Mouse (Mus musculus) midbrain, postnatal 0 days (tissue): ENCODE results near the gene Cdc5l. TPM values are rescaled to one million over a fixed set of nuclear protein-coding genes. Genes with fewer than 3 reads are reported as not detected.

Experiments used
- ATAC-seq: fragments of 200-750 bp; cut with Nextera tagmentation; 2 replicates; pipeline ENCODE4 v1.8.0; 2017; ENCODE audit warnings: moderate number of reproducible peaks, mild to moderate bottlenecking, moderate TSS enrichment, moderate library complexity; ENCODE audit not compliant: low FRiP score
- DNase-seq: peaks from one replicate; pipeline ENCODE4 v3.0.0-alpha.2; 2015; ENCODE audit warnings: low spot score
- H3K27ac ChIP-seq: fragments of 300-500 bp; sonication (generic); 2 replicates; pipeline ENCODE4 v1.5.1; 2014; ENCODE audit warnings: low read depth, mild to moderate bottlenecking, low read length, mixed read lengths
- H3K27me3 ChIP-seq: fragments of 300-500 bp; sonication (generic); 2 replicates; pipeline ENCODE4 v1.6.1; 2014; ENCODE audit warnings: low read length, control low read depth, mixed read lengths; ENCODE audit not compliant: insufficient read depth
- H3K36me3 ChIP-seq: fragments of 300-500 bp; sonication (generic); 2 replicates; pipeline ENCODE4 v1.6.1; 2014; ENCODE audit warnings: low read length, control low read depth, mixed read lengths; ENCODE audit not compliant: insufficient read depth
- H3K4me1 ChIP-seq: fragments of 300-500 bp; sonication (generic); 2 replicates; pipeline ENCODE4 v1.6.1; 2014; ENCODE audit warnings: mild to moderate bottlenecking, control low read depth, antibody characterized with exemption, low read length, mixed read lengths; ENCODE audit not compliant: insufficient read depth
- H3K4me2 ChIP-seq: fragments of 300-500 bp; sonication (generic); 2 replicates; pipeline ENCODE4 v1.6.1; 2014; ENCODE audit warnings: low read depth, mild to moderate bottlenecking, low read length, mixed read lengths; ENCODE audit not compliant: poor library complexity, severe bottlenecking
- H3K4me3 ChIP-seq: fragments of 300-500 bp; sonication (generic); 2 replicates; pipeline ENCODE4 v1.5.1; 2014; ENCODE audit warnings: low read depth, mild to moderate bottlenecking, low read length, moderate library complexity
- H3K9ac ChIP-seq: fragments of 300-500 bp; sonication (generic); replicated peaks from 2 replicates; pipeline ENCODE4 v1.6.1; 2014; ENCODE audit warnings: mild to moderate bottlenecking, low read length, moderate library complexity, mixed read lengths; ENCODE audit not compliant: poor library complexity, severe bottlenecking
- H3K9me3 ChIP-seq: fragments of 300-500 bp; sonication (generic); 2 replicates; pipeline ENCODE4 v1.6.1; 2016; ENCODE audit warnings: low read length, control low read depth
- CTCF ChIP-seq: IDR thresholded peaks from 2 replicates; pipeline ENCODE4 v1.5.1; 2016; ENCODE audit warnings: antibody characterized with exemption, mild to moderate bottlenecking
- WGBS: fragments of 180-500 bp; shearing (Covaris S2); extraction: QIAGEN DNeasy Blood & Tissue Kit; methylation state at CpG from one replicate; pipeline ENCODE4 v1.1.7; 2014; 5-methylcytosine and 5-hydroxymethylcytosine counted together
- polyA plus RNA-seq: library from polyadenylated mRNA; unstranded; fragments of >200 nt; fragmentation: Nextera tagmentation; extraction: Ambion mirVana; gene quantifications from 2 replicates; pipeline ENCODE4 v1.2.1, GENCODE M21; 2015
- total RNA-seq: library from RNA; depleted of rRNA; stranded (reverse); fragments of >200 nt; gene quantifications from 2 replicates; pipeline ENCODE4 v1.2.3, GENCODE M21; 2014

Cdc5l gene
- total and polyA plus RNA-seq, 2 experiments from 2014 or later, result 36.7 to 57.9 TPM

DNA sequence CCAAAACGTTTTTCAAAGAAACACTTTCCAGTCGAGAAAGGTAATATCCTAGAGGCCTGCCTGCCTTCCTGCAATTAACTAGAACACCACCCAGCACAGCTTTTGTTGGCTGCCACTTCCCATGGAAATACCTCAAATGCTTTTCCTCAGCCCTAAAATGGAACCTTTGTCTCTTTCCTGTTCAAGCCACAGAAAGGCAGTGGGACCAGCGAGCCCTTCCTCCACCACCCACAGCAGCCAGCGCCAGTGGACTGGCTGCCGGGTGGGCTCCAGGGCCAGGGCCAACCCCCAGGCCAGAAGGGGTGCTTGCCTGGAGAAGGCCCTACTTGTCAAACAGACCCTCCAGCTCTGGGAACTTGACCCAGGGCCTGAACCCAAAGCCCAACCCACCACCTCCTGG is 56.2 kb downstream of the Cdc5l start:
- no peak overlapping the region for H3K4me3 ChIP-seq
- DNase-seq (no peak), ATAC-seq (no peak)
- TF ChIP-seq CTCF, result no peak
- H3K4me2 ChIP-seq, result no peak overlapping the region
- 55% methylated on average over 5 of the region's 5 CpGs for WGBS
- H3K9me3 ChIP-seq, result no peaks in the 10 kb centered on the region
- no peaks in the 10 kb centered on the region for H3K36me3 ChIP-seq
- no peak overlapping the region for H3K27ac ChIP-seq
- no peaks in the 10 kb centered on the region; the same call in 1 of the 2 replicates for H3K27me3 ChIP-seq
- H3K4me1 ChIP-seq, result no peaks in the 10 kb centered on the region
- H3K9ac ChIP-seq, result no peak overlapping the region

DNA sequence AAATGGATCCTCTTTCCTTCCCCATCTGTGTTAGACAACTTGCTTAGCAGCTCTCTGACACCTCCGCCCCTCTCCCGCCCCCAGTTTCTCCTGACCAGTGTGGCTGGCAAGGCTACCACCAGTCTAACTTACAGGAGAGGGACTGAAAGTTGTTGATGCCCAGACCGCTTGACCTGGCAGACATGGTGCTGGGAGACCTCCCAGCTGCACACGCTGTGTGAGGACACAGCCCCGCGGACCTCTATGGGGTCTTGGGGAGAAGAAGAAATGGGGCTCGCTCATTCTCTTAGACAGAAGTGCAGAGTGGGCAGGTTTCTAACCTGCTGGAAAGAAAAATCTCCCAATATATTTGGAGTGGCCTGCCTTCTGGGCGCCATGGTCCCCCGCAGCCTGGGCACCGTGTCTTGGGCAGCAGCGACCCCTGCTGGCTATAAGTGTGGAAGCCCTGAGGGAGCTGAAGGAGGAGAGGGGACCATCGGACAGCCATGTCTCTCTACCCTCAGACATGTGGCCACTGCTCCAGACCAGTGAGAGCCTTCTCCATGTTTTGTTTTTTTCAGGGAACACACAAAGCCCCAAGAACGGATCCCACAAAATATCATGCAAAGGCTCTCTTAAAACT is 59.4 kb downstream of the Cdc5l start:
- H3K9me3 ChIP-seq, result no peaks in the 10 kb centered on the region
- H3K4me1 ChIP-seq, result no peaks in the 10 kb centered on the region
- ATAC-seq (peak; percentile 87), DNase-seq (peak; percentile 77)
- H3K4me3 ChIP-seq, result no peak overlapping the region
- no peak overlapping the region for H3K27ac ChIP-seq
- peak; percentile 98 for TF ChIP-seq CTCF
- H3K27me3 ChIP-seq, result no peaks in the 10 kb centered on the region; the same call in 1 of the 2 replicates
- 26% methylated on average over 13 of the region's 13 CpGs for WGBS
- H3K9ac ChIP-seq, result no peak overlapping the region
- no peaks in the 10 kb centered on the region for H3K36me3 ChIP-seq
- 0 out of 2 replicates have a peak overlapping the region, but pooled peaks have one; percentile 4 for H3K4me2 ChIP-seq

DNA sequence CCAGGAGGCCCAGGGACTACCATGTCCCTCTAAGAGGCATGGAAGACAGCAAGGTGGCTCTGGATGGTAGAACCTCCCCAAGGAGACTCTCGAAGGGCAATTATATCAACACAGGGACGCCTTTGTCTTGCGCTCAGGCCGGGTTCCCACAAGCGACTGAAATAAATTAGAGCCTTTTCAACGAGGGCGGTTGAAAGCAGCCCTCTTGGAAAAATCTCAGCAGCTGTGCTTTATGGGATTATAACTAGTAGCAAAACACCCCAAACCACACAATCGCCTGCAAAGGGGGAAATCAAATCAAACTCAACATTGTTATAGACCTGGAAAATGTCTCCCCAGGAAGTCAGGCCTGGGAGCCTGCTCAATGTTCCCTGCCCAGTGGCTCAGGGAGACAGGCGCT is 62.5 kb downstream of the Cdc5l start:
- no peak for TF ChIP-seq CTCF
- no peak overlapping the region for H3K4me2 ChIP-seq
- H3K36me3 ChIP-seq, result no peaks in the 10 kb centered on the region
- no peak overlapping the region for H3K4me3 ChIP-seq
- ATAC-seq (no peak), DNase-seq (no peak)
- H3K4me1 ChIP-seq, result no peaks in the 10 kb centered on the region
- no peak overlapping the region for H3K27ac ChIP-seq
- no peak overlapping the region for H3K9ac ChIP-seq
- no peaks in the 10 kb centered on the region; the same call in 1 of the 2 replicates for H3K27me3 ChIP-seq
- 43% methylated on average over 9 of the region's 9 CpGs for WGBS
- no peaks in the 10 kb centered on the region for H3K9me3 ChIP-seq

DNA sequence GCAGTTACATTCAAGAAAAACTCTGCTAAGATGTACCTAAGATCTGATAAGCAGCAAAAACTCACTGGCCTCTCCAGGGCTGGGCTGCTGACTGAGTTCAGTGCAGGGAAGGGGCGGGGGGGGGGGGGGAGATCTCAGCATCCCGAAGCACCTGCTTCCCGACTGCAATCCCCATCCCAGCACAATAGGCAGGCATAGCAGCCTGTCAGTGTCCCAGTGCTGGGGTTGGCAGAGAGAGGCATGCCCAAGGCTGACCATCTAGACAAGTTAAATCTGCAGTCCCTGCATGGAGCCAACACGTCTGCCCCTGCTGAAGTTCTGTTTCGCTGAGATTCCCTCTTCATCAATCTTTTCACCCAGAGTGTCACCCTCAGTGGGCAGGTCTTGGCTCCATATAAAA is 63.0 kb downstream of the Cdc5l start:
- Histone ChIP-seq H3K36me3 (no peaks in the 10 kb centered on the region), H3K4me1 (no peaks in the 10 kb centered on the region), H3K27ac (no peak overlapping the region), H3K4me2 (no peak overlapping the region), H3K9me3 (no peaks in the 10 kb centered on the region), H3K4me3 (no peak overlapping the region), H3K9ac (no peak overlapping the region), H3K27me3 (no peaks in the 10 kb centered on the region; the same call in 1 of the 2 replicates)
- WGBS, result 31% methylated on average over 4 of the region's 5 CpGs
- peak; percentile 33 for DNase-seq
- TF ChIP-seq CTCF, result no peak
- ATAC-seq, result no peak

DNA sequence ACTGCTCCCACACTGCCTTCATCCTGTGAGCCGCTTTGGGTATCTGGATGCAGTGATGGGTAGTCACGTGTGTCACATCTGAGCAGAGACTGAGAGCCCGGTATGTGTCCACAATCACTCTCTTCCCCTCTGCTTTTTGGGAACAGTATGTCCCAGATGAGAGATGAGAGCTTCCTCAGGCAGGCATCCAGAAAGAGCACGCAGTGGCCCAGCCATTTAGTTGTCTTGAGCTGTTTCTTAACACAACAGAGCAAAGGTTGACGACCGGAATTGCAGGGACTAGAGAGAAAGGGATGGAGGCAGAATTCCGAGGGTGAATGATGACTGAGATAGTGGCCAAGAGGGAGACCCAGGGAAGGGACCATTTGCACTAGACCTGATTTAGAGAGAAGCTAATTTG is 68.7 kb downstream of the Cdc5l start:
- no peak for TF ChIP-seq CTCF
- no peak for ATAC-seq
- Histone ChIP-seq H3K9ac (no peak overlapping the region), H3K4me2 (no peak overlapping the region), H3K9me3 (no peaks in the 10 kb centered on the region), H3K36me3 (no peaks in the 10 kb centered on the region), H3K27ac (no peak overlapping the region), H3K4me1 (no peaks in the 10 kb centered on the region), H3K4me3 (no peak overlapping the region), H3K27me3 (no peaks in the 10 kb centered on the region)
- WGBS, result 74% methylated on average over 7 of the region's 7 CpGs
- no peak for DNase-seq

DNA sequence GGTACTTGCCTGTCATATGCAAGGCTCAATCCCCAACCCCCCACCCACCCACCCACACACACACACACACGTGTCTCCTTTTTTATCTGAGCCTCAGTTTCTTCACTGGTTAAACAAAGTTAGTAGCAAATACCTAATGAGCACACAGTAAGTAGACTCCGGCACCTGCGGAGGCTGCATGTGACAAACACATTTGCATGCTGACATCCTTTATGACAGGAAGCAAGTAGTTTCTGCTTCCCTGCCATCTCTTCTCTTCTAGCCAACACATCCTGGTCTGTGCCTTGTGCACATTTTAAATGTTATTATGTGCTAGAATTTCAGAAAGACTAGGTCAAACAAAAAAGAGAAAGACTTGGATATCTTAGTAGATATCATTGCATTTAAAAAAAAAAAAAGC is 72.6 kb downstream of the Cdc5l start:
- H3K9ac ChIP-seq, result no peak overlapping the region
- H3K4me3 ChIP-seq, result no peak overlapping the region
- TF ChIP-seq CTCF, result no peak
- H3K4me1 ChIP-seq, result no peaks in the 10 kb centered on the region
- ATAC-seq (no peak), DNase-seq (no peak)
- no peaks in the 10 kb centered on the region for H3K36me3 ChIP-seq
- WGBS, result 99% methylated on average over 3 of the region's 3 CpGs
- H3K4me2 ChIP-seq, result no peak overlapping the region
- no peak overlapping the region for H3K27ac ChIP-seq
- no peaks in the 10 kb centered on the region for H3K9me3 ChIP-seq
- H3K27me3 ChIP-seq, result no peaks in the 10 kb centered on the region
